Mouse (Mus musculus) adrenal gland, adult 2 months (tissue): ENCODE data around the gene Srrd. TPM values are rescaled to one million over a fixed set of nuclear protein-coding genes. Genes with fewer than 3 reads are reported as not detected.

Experiments
- DNase-seq: peaks from one replicate; pipeline ENCODE4 v3.0.0; 2021
- long read RNA-seq: library from polyadenylated mRNA; stranded (forward); transcript quantifications from one replicate; pipeline ENCODE4 v2.0.0, GENCODE M21; 2021
- polyA plus RNA-seq: library from polyadenylated mRNA; depleted of rRNA; stranded (reverse); fragments of >200 nt; gene quantifications from 2 replicates; pipeline ENCODE4 v1.2.3, GENCODE M21; 2012; rRNA removed
- total RNA-seq, 2 experiments: library from RNA; stranded (reverse); gene quantifications; 2 replicates each; pipeline ENCODE4 v1.2.3; 2021

The Srrd gene
- total RNA-seq (10 to 100 TPM; 20.1 to 68.5 TPM), polyA plus RNA-seq (43.2 and 47.4 TPM in 2 replicates)
- long read RNA-seq, transcript Srrd-203 (7 exons, 1,064 nt): major isoform, 5 of 17 reads
- long read RNA-seq, partial matches to known transcripts: 4 of 17 reads
- long read RNA-seq, other reads (novel, unspliced or antisense): 5 of 17 reads

GRCm38 (mm10) chr5:112342463-112343204 is at the start of gene Srrd, which contains the start of gene Hps4:
Srrd (minus strand) TSS chr5:112343040.
Hps4 (plus strand) TSS chr5:112343083.
- peak; percentile 91 for DNase-seq

GRCm38 (mm10) chr5:112391676-112392323 is 49.0 kb upstream of the Srrd start:
- DNase-seq: no peak

GRCm38 (mm10) chr5:112391002-112391401 is 48.2 kb upstream of the Srrd start:
- DNase-seq: no peak

GRCm38 (mm10) chr5:112389352-112389751 is 46.5 kb upstream of the Srrd start:
- no peak for DNase-seq

GRCm38 (mm10) chr5:112385973-112386372 is 43.1 kb upstream of the Srrd start:
- DNase-seq: no peak

GRCm38 (mm10) chr5:112384805-112385472 is 42.1 kb upstream of the Srrd start:
- no peak for DNase-seq

GRCm38 (mm10) chr5:112382641-112383330 is 39.9 kb upstream of the Srrd start:
- peak; percentile 84 for DNase-seq

- no peak for DNase-seq
These were observed 39.2 kb upstream of the Srrd start for GRCm38 (mm10) chr5:112382042-112382441.

GRCm38 (mm10) chr5:112381154-112381553 is 38.3 kb upstream of the Srrd start:
- DNase-seq: peak; percentile 65

GRCm38 (mm10) chr5:112378716-112379115 is 35.9 kb upstream of the Srrd start:
- DNase-seq: peak; percentile 87

GRCm38 (mm10) chr5:112377380-112377779 is 34.5 kb upstream of the Srrd start:
- no peak for DNase-seq

GRCm38 (mm10) chr5:112376111-112376510 is 33.3 kb upstream of the Srrd start:
- no peak for DNase-seq

GRCm38 (mm10) chr5:112371933-112372332 is 29.1 kb upstream of the Srrd start:
- DNase-seq: no peak

GRCm38 (mm10) chr5:112370236-112370813 is 27.5 kb upstream of the Srrd start:
- no peak for DNase-seq

GRCm38 (mm10) chr5:112369326-112369725 is 26.5 kb upstream of the Srrd start:
- DNase-seq: no peak

GRCm38 (mm10) chr5:112368666-112369065 is 25.8 kb upstream of the Srrd start:
- DNase-seq: no peak

- no peak for DNase-seq
These were observed 25.1 kb upstream of the Srrd start for GRCm38 (mm10) chr5:112367929-112368328.

- DNase-seq: no peak
These were observed 24.5 kb upstream of the Srrd start for GRCm38 (mm10) chr5:112367338-112367737.

GRCm38 (mm10) chr5:112366879-112367278 is 24.0 kb upstream of the Srrd start:
- no peak for DNase-seq

GRCm38 (mm10) chr5:112364184-112364797 is 21.5 kb upstream of the Srrd start:
- no peak for DNase-seq

- no peak for DNase-seq
These were observed 17.2 kb upstream of the Srrd start for GRCm38 (mm10) chr5:112360077-112360476.
